Mouse (Mus musculus): ENCODE measurements at regions not wholly inside any gene's neighbourhood (a gene's known extent, or its start where the extent isn't known, plus 50 kb on each side); places are given as distances from the start of the nearest gene placed in this dataset.

DNA sequence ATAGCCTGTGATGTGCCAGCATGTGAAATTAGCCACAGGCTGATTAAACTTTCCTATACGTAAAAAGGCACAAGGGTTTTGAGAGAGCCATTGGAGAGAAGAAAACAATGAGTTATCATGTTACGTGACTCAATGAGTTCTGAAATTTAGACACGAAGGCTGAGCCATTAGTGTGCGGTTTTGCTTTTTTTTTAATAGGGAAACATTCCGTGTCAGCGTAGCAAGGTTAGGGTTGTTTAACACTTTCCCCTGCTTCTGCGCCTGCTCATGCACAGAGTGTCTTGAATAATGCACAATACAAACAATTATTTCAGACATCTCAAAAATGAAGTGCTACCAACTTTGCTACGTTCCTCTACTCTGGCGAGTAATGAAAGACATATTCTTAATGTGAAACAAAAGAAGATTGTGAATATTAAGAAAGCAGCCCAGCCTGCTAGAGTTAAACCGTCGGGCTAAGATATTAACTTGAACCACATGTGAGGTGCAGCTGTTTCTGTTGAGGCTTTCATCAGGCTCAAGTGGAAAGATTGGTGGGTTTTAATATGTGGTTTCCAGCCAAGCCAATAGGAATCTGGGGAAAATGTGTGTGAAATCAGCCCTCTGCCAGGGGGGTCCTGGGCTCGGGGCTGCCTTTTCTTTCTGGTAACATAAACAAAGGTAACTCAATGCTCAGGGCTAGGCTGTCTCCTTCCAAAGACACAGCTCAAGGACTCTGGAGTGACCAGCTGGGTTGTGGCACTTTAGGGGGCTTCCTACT, 287.2 kb downstream of the Slc4a3 start:
- peak; percentile 33 for DNase-seq (ENCODE audit: extremely low spot score, low spot score)

DNA sequence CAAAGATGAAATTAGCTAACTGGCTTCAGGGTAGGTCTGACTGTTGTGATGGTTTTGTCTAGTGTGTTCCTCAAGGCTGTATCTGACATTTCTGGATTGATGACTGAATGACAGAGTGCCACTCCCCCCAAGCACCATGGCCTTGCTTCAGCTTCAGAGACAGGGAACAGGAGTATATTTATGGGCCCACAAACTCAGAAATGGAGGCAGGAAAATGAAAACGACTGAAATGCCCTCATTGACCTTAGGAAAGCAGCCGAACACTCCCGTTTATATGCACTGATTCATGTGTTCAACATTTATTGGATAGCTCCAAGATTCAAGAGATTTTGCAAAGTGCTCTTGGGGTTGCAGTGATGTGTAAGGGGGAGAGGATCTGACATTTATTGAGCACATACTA, 288.3 kb downstream of the Slc4a3 start:
- no peak for DNase-seq (ENCODE audit: extremely low spot score, low spot score)

DNA sequence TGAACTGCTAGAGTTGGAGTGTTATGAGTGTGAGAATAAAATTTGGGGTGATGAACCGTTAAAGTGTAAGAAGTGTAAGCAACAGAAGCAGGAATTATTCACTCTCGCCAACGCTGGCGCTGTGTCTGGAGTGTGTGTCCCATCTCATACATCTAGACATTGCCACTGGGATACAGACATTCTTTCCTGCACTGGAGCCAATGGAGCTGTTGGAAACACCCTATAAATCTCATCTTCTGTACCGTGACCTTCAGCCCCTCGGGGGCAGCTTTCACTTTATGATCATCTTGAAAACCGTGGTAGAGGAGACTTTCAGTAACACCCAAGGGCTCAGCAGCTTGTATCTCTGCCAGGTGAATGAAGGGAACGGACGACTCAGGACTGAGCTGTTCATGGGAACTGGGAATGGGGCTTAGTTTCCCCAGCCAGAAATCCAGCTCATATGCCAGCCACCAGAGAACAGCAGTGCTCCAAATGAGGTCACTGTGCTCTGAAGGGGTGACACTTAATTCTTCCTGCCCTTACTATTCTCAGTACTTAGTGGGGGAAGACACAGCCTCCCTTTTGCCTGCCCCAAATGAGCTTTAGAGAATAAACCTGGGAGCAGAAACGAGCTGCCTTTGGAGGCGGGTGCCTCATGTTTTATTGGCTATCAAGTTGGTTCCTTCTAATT, 293.6 kb downstream of the Slc4a3 start:
- no peak for DNase-seq (ENCODE audit: extremely low spot score, low spot score)

DNA sequence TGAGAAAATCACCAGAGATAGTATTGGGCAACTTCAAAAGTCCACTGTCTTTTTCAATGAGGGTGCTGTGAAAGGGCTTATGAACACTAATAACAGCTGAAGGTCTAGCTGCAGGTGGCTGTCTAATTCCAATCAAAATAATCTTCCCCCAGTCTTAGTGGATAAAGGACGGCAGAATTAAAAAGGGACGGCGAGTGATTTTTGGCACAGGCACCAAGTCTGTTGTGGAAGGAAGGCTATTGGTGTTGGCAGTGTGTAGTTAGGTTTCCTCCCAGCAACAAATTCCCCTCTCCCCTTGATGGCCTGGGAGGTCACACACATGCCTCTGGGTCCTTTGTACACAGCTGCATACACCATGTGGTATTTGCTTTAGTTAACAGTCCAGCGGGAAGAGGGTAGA, 296.3 kb downstream of the Slc4a3 start:
- DNase-seq (ENCODE audit: extremely low spot score, low spot score): no peak

DNA sequence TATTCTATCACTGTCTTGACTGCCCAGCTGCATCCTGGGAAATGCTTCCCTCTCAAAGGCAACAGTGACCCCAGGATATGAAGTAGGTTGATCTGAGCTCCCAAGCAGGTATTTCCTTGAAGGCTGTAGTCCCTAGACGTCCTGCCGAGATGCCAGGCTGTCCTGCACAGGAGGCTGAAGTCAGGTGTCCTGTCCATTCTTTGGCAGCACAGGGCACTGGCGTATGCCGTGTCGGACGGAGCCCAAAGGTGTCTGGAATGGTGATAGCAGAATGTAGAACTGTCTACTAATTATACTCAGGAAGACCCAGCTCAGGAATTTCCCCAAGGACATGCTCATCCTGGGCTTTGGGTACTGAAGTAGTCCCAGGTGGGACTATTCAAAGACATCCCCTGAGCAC, 297.3 kb downstream of the Slc4a3 start:
- no peak for DNase-seq (ENCODE audit: extremely low spot score, low spot score)

DNA sequence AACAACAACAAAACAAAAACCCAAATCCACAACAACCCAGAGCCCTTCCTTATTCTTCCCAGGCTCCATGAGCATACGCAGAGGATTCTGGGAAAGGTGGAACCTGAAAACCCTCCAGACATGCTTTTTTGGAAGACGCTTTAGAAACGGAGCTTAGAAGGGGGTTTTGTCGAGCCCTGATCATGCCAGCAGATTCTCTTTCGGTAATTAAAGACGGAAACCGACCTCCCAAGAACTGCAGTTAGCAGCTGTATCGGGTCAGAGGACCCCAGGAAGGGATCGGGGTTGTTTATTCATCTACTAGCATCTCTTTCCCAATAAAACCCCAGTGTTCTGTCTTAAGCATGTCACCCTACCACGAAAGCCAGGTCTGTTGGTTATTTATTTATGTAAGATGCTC, 298.1 kb downstream of the Slc4a3 start:
- DNase-seq (ENCODE audit: extremely low spot score, low spot score): no peak

DNA sequence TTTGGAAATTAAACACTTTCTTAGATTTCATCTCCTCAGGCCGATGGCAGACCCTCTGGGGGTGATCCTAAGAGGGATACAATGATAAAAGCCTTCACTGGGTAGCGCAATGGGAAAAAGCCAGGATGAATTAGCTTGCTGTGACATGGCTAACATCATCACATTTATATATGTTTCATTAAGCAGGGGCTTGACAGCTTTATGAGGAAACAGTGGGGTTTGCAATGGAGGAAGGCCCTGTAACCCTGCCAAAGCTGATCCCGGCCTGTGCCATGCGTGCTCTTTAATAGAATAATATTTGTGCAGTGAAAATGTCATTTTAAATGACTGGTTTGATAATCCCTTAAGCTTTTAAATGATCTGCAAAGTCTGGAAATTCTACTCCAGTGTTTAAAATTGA, 298.5 kb downstream of the Slc4a3 start:
- DNase-seq (ENCODE audit: extremely low spot score, low spot score): no peak

DNA sequence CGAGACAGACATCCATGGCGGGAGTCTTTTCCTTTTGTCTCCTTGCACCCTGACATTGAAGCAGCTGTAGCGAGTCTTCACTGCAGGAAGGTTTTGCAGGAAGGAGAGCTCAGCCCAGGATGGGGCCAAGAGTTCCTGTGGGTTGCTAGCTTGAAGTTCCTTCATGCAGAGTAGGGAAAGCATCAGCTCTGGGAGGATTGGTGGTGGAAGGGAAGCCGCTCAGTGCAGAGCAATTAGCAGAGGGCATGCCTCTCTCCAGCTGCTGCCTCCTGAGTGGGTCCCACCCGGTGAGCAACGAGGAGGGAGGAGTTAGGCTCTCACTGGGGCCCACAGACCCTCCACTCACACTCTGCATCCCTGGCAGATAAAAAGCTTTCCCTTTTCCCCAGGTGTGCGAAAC, 298.9 kb downstream of the Slc4a3 start:
- DNase-seq (ENCODE audit: extremely low spot score, low spot score): no peak

DNA sequence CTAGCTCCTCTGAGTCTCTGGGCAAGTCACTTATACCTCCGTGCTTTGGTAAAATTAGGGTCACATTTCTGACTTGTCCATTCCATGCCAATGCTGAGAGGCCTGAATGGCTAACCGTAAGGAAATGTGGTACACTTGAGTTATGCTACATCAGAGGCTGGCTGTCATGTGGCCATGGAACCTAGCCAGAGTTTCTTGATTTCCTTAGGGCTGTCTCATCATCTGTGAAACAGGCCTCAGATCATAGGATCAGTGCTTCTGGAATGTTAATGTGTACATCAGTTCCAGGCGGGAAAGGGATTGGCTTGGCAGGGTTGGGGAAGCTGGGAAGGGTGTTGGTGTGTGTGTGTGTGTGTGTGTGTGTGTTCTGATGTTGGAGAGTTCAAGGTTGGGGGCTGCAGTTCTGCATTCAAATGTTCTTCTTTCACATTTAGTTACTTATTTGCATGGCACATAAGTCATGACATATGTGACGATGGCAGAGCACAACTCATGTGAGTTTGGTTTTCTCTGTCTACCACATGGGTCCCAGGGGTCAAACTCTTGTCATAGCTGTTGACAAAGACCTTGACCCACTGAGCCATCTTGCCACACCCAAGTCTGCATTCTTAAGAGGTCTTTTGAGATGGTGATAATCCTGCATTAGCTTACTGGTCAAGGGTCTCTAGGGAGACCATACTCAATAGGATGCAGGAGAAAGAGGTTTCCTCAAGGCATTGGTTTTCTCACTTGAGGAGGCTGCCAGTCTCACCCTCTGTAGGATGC, 299.9 kb downstream of the Slc4a3 start:
- no peak for DNase-seq (ENCODE audit: extremely low spot score, low spot score)

DNA sequence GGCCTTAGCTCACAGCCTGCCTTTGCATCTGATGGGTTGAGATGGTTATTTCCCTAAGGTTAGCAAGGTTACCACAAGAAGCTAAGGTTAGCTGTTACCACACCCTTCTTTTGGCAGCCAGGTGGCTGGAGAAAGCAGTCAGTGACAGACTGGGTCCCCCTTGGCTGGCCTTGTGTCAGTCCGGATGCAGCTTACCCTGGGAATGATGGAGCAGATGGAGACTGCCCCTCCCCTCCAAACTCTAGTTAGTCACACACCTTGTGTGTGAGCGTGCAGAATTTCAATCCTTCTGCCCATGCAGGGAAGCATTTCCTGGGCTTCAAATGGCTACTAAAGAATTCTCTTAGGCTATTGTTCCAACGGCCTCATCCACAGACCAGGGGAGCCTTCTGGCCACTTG, 301.6 kb downstream of the Slc4a3 start:
- DNase-seq (ENCODE audit: extremely low spot score, low spot score): no peak

DNA sequence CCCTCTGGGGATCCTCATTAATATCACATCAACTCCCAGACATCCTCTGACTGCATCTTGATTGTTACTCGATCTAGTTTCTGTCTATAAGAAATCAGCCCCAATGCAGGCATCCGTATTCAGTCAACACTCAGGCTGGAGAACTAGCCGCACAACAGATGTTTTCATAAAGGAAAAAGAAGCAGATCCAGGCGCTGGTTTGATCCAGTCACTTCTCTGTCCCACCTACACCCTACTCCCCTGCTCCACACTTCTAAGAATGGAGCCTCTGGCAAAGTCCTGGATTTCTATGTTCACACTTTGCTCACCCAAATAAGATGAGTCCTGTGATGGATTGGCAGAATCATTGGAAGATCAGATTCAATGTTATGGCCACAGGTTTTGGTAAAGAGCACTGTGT, 302.4 kb downstream of the Slc4a3 start:
- DNase-seq (ENCODE audit: extremely low spot score, low spot score): no peak

DNA sequence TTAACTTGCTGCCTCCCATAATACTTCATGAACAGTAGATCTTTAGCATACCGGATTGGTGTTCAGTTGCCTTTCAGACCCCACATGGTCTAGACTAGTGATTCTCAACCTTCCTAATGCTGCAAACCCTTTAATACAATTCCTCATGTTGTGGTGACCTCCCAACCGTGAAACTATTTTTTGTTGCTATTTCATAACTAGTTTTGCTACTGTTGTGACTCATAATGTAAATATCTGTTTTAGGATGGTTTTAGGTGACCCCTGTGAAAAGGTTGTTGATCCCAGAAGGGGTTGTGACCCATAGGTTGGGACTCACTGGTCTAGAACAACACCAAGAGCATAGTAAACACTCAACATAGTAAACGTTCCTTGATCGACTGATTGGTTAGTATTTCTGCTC, 304.1 kb downstream of the Slc4a3 start:
- no peak for DNase-seq (ENCODE audit: extremely low spot score, low spot score)

DNA sequence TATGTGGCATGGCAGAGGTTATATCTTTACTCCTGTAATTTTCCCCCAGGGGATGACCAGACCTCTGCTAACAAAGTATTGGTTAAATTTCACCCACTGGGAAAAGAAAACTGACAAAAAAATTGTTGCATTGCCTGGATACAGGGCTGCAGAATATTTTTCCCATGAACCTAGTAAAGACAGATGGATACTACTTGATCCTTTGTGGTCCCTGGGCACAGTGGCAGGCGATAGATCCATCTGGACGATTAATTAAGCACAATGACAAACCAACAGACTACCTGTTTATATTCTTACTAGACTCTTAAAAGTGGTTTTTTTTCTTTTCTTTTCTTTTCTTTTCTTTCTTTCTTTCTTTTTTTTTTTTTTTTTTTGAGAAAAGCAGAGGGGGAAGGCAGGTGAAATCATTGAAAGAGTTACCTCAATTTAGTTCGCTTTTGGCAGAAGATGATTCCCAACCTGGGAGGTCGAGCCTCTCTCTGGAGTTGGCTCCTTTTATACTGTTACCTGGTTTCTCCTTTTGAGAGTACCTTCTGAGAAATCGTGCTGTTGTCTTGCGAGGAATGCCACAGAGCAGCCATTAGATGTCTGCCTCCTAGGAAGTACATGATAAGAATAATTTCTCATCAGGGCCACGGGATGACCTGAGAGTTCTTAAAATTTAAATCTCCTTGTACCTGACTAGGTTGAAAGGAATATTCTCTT, 312.6 kb downstream of the Slc4a3 start:
- no peak for DNase-seq (ENCODE audit: extremely low spot score, low spot score)

DNA sequence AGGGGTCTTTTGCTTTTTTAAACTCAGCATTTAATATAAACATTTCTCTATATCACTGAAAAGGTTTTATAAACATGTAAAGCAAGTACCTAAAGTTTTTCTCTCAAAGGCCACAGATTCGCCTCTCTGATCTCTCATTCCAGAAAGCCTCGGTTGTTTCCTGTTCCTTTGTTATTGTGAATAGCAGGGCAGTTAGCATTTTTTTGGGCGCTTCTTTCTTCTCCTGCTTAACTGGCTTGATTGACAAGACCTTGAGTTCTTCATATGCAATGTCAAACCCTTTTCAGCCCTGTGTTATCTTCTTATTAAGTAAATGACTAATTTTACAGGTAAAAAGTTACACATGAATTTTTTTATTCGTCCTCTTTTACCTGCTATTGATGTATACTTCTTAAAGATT, 316.7 kb downstream of the Slc4a3 start:
- DNase-seq (ENCODE audit: extremely low spot score, low spot score): no peak

DNA sequence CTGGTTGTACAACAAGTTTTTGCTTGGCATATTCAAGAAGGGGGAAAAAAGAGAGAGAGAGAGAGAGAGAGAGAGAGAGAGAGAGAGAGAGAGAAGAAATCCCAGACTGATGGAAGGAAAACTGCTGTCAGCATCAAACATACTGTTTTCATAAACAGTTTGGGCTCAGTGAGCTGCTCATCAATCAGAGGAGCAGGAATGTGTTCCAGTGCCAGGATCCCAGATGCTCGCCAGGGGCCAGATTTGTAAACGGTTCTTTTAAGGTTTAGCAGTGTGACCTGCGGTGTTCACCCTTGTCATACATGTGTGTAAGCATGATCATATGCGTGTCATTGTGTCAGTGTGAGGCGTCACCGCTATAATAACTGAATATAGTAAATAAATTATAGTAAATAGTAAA, 320.5 kb downstream of the Slc4a3 start:
- DNase-seq (ENCODE audit: extremely low spot score, low spot score): no peak

DNA sequence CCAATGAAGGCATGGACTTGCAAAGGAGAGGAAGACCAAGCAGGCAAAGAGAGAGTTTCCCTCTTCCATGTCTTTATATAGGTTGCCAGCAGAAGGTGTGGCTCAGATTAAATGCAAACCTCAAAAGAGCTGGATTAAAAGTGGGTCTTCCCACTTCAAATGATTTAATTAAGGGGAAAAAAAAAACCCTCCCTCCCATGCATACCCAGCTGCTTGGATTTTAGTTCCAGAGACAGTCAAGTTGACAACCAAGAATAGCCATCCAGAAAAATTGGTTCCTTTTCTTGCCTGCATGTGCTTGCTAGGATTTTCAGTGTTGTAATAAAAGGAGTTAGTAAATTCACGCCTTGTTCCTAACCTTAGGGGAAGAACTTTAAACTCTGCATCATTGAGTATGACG, 323.3 kb downstream of the Slc4a3 start:
- DNase-seq (ENCODE audit: extremely low spot score, low spot score): no peak

DNA sequence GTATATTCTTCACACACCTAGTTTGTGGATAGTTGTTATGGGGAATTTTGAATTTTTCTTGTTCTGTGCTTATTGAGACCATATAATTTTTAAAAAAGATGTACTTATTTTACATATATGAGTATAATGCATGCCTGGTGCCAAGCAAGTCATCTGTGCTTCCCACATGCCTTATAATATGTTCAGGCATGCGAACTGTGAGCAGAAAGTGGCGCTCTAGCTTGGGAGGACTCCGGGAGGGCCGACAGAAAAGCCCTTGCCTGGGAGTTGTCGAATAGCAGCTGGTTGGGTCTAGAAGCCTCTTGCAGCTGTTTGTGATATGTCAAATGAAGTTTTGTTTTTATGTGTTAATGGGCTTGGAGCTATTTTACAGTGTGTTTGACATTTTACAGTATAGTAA, 323.8 kb downstream of the Slc4a3 start:
- no peak for DNase-seq (ENCODE audit: extremely low spot score, low spot score)

DNA sequence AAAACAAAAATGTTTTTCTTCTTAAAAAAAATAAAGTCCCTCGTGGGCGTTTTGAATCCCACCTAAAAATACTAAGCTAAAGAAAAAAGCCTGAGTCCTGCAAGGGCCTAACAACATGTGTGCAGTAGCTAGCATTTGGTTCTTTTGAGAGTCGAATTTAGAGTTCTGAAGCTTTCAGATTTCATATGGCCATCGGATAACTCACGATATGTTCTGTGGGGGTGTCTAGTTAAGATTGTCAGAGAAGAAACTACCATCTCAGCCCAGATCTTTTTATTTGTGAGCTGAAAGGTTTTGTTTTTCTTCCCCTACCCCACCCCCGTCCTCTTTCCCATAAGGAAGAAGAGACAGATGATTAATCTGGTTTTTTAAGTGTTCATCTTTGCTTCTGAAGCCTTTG, 327.8 kb downstream of the Slc4a3 start:
- no peak for DNase-seq (ENCODE audit: extremely low spot score, low spot score)

DNA sequence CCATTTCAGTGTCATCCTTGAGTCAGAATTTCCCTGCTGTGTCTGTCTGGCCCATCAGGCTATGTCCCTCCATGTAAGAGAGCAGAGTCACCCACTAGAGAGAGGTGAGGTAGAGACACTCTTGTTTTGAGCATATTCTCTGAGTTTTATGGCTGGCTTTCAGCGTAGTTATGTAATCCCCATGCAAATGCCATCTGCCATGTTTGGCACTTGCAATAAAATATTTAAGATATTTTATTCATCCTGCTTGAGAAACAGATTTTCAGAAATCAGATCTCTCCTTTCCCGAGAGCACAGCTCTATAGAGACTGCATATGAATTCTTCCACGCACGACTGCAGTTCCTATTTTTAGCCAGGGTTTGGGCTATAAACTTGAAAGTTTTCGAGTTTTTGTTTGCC, 331.1 kb downstream of the Slc4a3 start:
- no peak for DNase-seq (ENCODE audit: extremely low spot score, low spot score)

DNA sequence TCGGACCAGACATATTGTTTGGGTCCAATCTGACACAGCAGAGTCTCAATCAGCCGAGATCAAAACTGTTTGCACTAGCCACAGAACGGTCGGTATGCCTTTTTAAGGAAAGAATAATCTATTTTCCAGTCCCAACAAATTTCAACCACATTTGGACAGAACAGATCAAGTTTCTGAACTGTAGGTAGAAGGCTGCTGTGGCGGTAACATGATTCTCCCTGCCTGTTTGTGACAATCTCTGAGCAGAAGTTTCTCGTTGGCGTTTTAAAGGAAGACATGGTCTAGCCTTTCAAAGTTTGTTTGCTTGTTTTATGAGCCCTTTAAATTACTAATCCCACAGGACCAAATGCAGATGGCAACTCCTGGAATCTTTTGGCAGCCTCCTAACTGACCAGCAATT, 339.6 kb downstream of the Slc4a3 start:
- DNase-seq (ENCODE audit: extremely low spot score, low spot score): no peak

DNA sequence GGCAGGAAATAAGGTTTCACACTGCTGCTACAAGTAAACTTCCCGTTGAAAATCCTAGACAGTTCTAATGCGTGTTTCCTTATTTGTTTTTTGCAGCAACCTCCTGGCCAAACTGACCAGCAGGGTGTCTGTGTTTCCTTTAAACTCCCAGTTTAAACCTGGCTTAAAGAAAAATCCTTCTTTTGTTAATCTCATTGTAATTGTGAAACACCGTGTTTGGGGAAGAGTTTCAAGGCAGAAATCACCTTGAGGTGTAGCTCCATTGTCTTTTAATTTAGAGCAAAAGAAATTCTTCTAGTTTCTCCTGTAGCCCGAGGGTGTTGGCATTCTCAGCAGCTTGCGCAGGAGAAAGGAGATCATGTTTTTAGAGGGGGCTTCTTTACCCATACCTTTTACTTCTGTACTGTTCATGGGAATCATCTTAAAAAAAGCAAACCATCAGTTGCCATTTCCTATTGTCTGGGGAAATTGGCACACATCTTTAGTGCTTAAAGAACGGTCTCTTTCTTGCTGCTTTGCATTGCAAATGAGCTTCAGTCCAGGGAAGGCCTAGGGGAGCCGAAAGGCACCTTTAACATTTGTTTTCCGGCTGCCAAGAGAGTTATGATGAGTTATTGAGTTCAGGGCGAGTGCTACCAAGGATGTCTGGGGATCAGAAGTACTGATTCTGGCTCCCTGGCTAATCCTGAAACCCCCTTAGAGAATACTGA, 342.6 kb downstream of the Slc4a3 start:
- no peak for DNase-seq (ENCODE audit: extremely low spot score, low spot score)

All from neural tube, embryonic 10.5 days (tissue).